Comparison of ENCODE assay signal across 20 mouse cellular contexts in the genomic region with DNA sequence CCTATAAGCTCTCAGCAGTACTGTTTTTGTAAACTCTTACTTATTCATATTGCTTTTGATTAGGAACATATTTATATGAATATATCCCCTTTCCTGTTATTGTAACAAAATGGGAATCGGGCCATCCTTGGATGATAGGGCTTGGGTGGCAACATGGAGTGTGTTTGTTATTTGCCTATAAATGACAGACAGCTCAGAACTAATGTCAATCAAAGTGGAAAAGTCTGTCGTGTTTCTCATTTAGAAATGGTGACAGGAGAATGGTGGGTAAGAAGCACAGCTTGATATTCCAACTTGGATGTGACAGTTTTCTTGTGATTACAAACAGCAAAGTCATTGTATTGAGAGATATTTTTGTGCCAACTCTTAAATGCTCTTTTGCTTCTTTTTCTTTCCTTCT.
DNase-seq lines count a peak whose midpoint lies in the region; ATAC-seq and TF ChIP-seq lines count a peak whose summit lies in the region.
"Had no signal": no experiment of that assay in that cellular context is flagged by ENCODE, and none has a peak within 500 bp of the region (broad histone marks: within the 10 kb centered on the region; RNA-seq: fewer than 3 reads in every experiment).

No protein-coding gene starts in this region.

- H3K36me3 ChIP-seq in forebrain, embryonic 14.5 days (ENCODE audit: control insufficient read depth, insufficient read depth, low read length), result no peaks in the 10 kb centered on the region
- H3K36me3 ChIP-seq in forebrain, embryonic 10.5 days (replicated peaks), result no peaks in the 10 kb centered on the region
- no peaks in the 10 kb centered on the region for H3K36me3 ChIP-seq in forebrain, postnatal 0 days (ENCODE audit: insufficient read depth)
- H3K36me3 ChIP-seq: embryonic facial prominence, embryonic 13.5 days; embryonic facial prominence, embryonic 15.5 days had no signal

- no peaks in the 10 kb centered on the region for H3K4me1 ChIP-seq in forebrain, embryonic 14.5 days (ENCODE audit: control insufficient read depth, insufficient read depth, low read length)
- no peaks in the 10 kb centered on the region for H3K4me1 ChIP-seq in forebrain, embryonic 10.5 days
- 0 out of 2 replicates have a peak, but pooled peaks cover 5% of the 10 kb centered on the region for H3K4me1 ChIP-seq in forebrain, postnatal 0 days (ENCODE audit: insufficient read depth)
- H3K4me1 ChIP-seq: embryonic facial prominence, embryonic 13.5 days had no signal

- no peaks in the 10 kb centered on the region for H3K27me3 ChIP-seq in forebrain, embryonic 14.5 days (replicated peaks; ENCODE audit: control insufficient read depth, insufficient read depth, low read length)
- H3K27me3 ChIP-seq in forebrain, embryonic 10.5 days (ENCODE audit: poor library complexity, severe bottlenecking), result no peaks in the 10 kb centered on the region
- H3K27me3 ChIP-seq in forebrain, postnatal 0 days (ENCODE audit: insufficient read depth, low read length), result no peaks in the 10 kb centered on the region
- H3K27me3 ChIP-seq: embryonic facial prominence, embryonic 13.5 days; embryonic facial prominence, embryonic 15.5 days had no signal

- H3K4me3 ChIP-seq in forebrain, embryonic 14.5 days (ENCODE audit: low read depth, low read length), result no peak overlapping the region
- H3K4me3 ChIP-seq in forebrain, embryonic 10.5 days, result no peak overlapping the region
- H3K4me3 ChIP-seq in forebrain, postnatal 0 days (ENCODE audit: low read depth, low read length), result no peak overlapping the region
- H3K4me3 ChIP-seq: embryonic facial prominence, embryonic 13.5 days; embryonic facial prominence, embryonic 15.5 days; erythroblast, embryonic 14.5 days had no signal

- peak; percentile 46 for DNase-seq in forebrain, embryonic 14.5 days (ENCODE audit: low spot score)
- no peak for DNase-seq in forebrain, embryonic 10.5 days (ENCODE audit: extremely low spot score, low spot score)
- peak; percentile 51 for DNase-seq in brain, embryonic 14.5 days (ENCODE audit: low read depth)
- peak; percentile 52 for DNase-seq in brain, embryonic 18.5 days (ENCODE audit: low read depth, low spot score)
- DNase-seq in forebrain, postnatal 0 days, result peak; percentile 61
- no peak for DNase-seq in ovary, postnatal 36 days (ENCODE audit: low spot score)
- DNase-seq in urinary bladder, postnatal 36 days (ENCODE audit: low spot score in 2 of 2), result no peak
- DNase-seq: adrenal gland, adult 2 months; adrenal gland, postnatal 10 days; adrenal gland, postnatal 25 days; cerebellum, adult 11 months; cerebellum, adult 18-20 months; cerebellum, adult 8-10 months; cerebellum, adult 9-11 months; cerebellum, postnatal 14 days; cerebellum, postnatal 36 days; embryo, embryonic 11 days had no signal

- H3K27ac ChIP-seq in forebrain, embryonic 14.5 days (ENCODE audit: low read depth, low read length), result no peak overlapping the region
- H3K27ac ChIP-seq in forebrain, embryonic 10.5 days, result no peak overlapping the region
- H3K27ac ChIP-seq in forebrain, postnatal 0 days (ENCODE audit: low read depth, low read length), result no peak overlapping the region
- H3K27ac ChIP-seq: embryonic facial prominence, embryonic 13.5 days; embryonic facial prominence, embryonic 15.5 days had no signal

- peak; percentile 40; the same call in 1 of the 2 replicates for ATAC-seq in forebrain, embryonic 14.5 days
- ATAC-seq in forebrain, postnatal 0 days, result peak; percentile 88

- no peaks in the 10 kb centered on the region for H3K9me3 ChIP-seq in forebrain, embryonic 14.5 days (replicated peaks; ENCODE audit: control insufficient read depth, low read length)
- no peaks in the 10 kb centered on the region for H3K9me3 ChIP-seq in forebrain, embryonic 10.5 days
- H3K9me3 ChIP-seq in forebrain, postnatal 0 days (ENCODE audit: low read length), result no peaks in the 10 kb centered on the region
- H3K9me3 ChIP-seq: embryonic facial prominence, embryonic 13.5 days; embryonic facial prominence, embryonic 15.5 days had no signal

- TF ChIP-seq CTCF in brain, embryonic 14.5 days (IDR thresholded peaks at IDR 0.05; ENCODE audit: borderline replicate concordance, extremely low read depth, insufficient read depth, insufficient read length), result no peak
- no peak for TF ChIP-seq CTCF in forebrain, postnatal 0 days (IDR thresholded peaks at IDR 0.05; ENCODE audit: low read depth)

- H3K4me2 ChIP-seq in forebrain, embryonic 14.5 days (ENCODE audit: low read length), result no peak overlapping the region
- H3K4me2 ChIP-seq in forebrain, postnatal 0 days (ENCODE audit: low read depth), result no peak overlapping the region
- H3K4me2 ChIP-seq: embryonic facial prominence, embryonic 13.5 days; embryonic facial prominence, embryonic 15.5 days had no signal

- H3K9ac ChIP-seq in forebrain, embryonic 14.5 days (ENCODE audit: low read length), result no peak overlapping the region
- no peak overlapping the region for H3K9ac ChIP-seq in forebrain, postnatal 0 days
- H3K9ac ChIP-seq: embryonic facial prominence, embryonic 13.5 days; embryonic facial prominence, embryonic 15.5 days had no signal

- 71% methylated on average over 2 of the region's 2 CpGs for WGBS in forebrain, embryonic 14.5 days
- 91% methylated on average over 2 of the region's 2 CpGs for WGBS in forebrain, embryonic 10.5 days
- 48% methylated on average over 2 of the region's 2 CpGs for WGBS in forebrain, postnatal 0 days

- no peak for TF ChIP-seq POLR2A in brain, embryonic 14.5 days (IDR thresholded peaks at IDR 0.05; ENCODE audit: borderline replicate concordance, extremely low read depth, insufficient read depth, insufficient read length, poor library complexity, severe bottlenecking)

Comparison
In these comparisons a context has a peak if more than half of its experiments do, and no peak if none do; other contexts are left out.
1. DNase-seq: peak in forebrain, embryonic 14.5 days (single experiment), brain, embryonic 14.5 days (single experiment), brain, embryonic 18.5 days (single experiment) and forebrain, postnatal 0 days (single experiment); none in forebrain, embryonic 10.5 days (single experiment), ovary, postnatal 36 days (single experiment) and urinary bladder, postnatal 36 days (0 of 2).